Comparison of ENCODE assay signal across 8 mouse cellular contexts in the genomic region with DNA sequence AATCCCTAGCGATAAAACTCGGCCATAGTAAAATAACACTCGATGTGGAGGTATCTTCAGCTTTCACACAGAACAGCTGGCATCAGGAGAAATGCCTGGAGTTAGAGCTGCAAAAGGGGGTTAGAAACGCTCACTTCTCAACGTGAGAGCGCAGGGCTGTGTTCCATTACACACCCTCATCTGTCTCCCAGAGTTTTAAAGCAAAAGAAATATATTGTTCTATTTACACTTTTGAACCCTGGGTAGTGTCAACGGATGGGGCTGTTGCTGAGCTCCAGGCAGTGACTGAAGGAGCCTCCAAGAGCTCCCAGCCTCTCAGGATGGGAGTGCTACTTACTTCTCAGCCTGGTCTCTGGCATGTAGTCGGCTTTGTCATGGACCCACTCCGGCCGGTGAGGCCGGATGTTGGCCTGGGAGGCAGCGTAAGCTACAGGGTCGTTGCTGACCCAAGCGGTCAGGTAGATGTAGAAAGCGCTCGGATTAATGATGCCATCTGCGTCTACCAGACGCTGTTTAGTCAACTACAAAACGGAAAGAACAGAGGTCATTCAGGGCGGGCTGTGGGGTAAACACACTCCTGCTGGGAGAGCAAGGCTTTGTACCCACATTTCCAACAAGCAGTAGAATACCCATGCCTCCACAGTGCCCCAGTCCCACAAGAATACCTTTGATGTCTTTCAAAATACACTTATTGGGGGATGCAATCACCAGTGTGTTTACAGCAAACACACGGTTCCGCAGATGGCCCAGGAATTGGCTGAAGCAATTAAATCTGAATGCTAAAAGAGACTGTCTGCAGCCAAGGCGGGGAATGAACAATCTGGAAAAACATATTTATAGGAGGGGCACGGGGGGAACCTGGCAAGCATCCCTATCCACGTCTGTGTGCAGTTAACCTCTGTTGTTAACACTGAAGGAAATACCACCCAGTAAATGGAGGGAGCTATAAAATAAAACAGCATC. TPM values are rescaled to one million over a fixed set of nuclear protein-coding genes. Genes with fewer than 3 reads are reported as not detected.
A peak's percentile ranks its signal among the peaks of the same experiment; 100 is the strongest.
DNase-seq lines count a peak whose midpoint lies in the region; ATAC-seq lines count a peak whose summit lies in the region.

No protein-coding gene starts in this region.

- peaks cover 66% of the 10 kb centered on the region for H3K36me3 ChIP-seq in hindbrain, embryonic 12.5 days
- peaks cover 80% of the 10 kb centered on the region for H3K36me3 ChIP-seq in limb, embryonic 13.5 days

- no peak for ATAC-seq in hindbrain, embryonic 12.5 days (ENCODE audit: low FRiP score)
- ATAC-seq in limb, embryonic 13.5 days (ENCODE audit: low FRiP score, low read depth) = no peak
- ATAC-seq in monocyte, adult 5-6 weeks (replicated peaks; ENCODE audit: insufficient number of reproducible peaks, low FRiP score, low TSS enrichment, poor library complexity, severe bottlenecking) = no peak

- intact Hi-C loops in left cerebral cortex, postnatal 4 days (cut with DNase I) = no loop called here

- H3K4me3 ChIP-seq in hindbrain, embryonic 12.5 days = no peak overlapping the region
- H3K4me3 ChIP-seq in limb, embryonic 13.5 days = no peak overlapping the region

- no peak overlapping the region for H3K27ac ChIP-seq in hindbrain, embryonic 12.5 days
- peak overlapping the region; percentile 63 for H3K27ac ChIP-seq in limb, embryonic 13.5 days

- WGBS in hindbrain, embryonic 12.5 days = 55% methylated on average over 25 of the region's 25 CpGs
- 22% methylated on average over 25 of the region's 25 CpGs for WGBS in limb, embryonic 13.5 days

- DNase-seq in left cerebral cortex, postnatal 4 days = peak; percentile 79
- no peak for DNase-seq in left cerebral cortex, adult 8-10 months (ENCODE audit: low spot score in 2 of 2)
- DNase-seq in cerebellum, adult 9-11 months = peak; percentile 69
- no peak for DNase-seq in frontal cortex, postnatal 25 days (ENCODE audit: low spot score in 2 of 2)
- no peak for DNase-seq in urinary bladder, adult 2 months (ENCODE audit: low spot score)

- no peak overlapping the region for H3K4me2 ChIP-seq in hindbrain, embryonic 12.5 days (replicated peaks)
- peak overlapping the region; percentile 23 for H3K4me2 ChIP-seq in limb, embryonic 13.5 days (replicated peaks)

- 0 out of 2 replicates have a peak overlapping the region, but pooled peaks have one; percentile 3 for H3K9ac ChIP-seq in hindbrain, embryonic 12.5 days
- no peak overlapping the region for H3K9ac ChIP-seq in limb, embryonic 13.5 days

- no peaks in the 10 kb centered on the region for H3K27me3 ChIP-seq in hindbrain, embryonic 12.5 days
- no peaks in the 10 kb centered on the region for H3K27me3 ChIP-seq in limb, embryonic 13.5 days

- H3K9me3 ChIP-seq in hindbrain, embryonic 12.5 days (replicated peaks) = no peaks in the 10 kb centered on the region
- no peaks in the 10 kb centered on the region for H3K9me3 ChIP-seq in limb, embryonic 13.5 days

- H3K4me1 ChIP-seq in hindbrain, embryonic 12.5 days = peaks cover 46% of the 10 kb centered on the region
- H3K4me1 ChIP-seq in limb, embryonic 13.5 days = peaks cover 79% of the 10 kb centered on the region

RNA-seq across cellular contexts. Expression of a gene that starts 27.8 kb away (rescaled TPM):
- total RNA-seq in left cerebral cortex, postnatal 4 days (2021) = 10 to 100 TPM; 10.8 to 11.3 TPM
- total RNA-seq in left cerebral cortex, adult 8-10 months (2022) = 10 to 100 TPM; 10.5 to 12.1 (median 10.6) TPM
- 20.4 and 23.0 TPM in 2 replicates for polyA plus RNA-seq in hindbrain, embryonic 12.5 days (2016; fragmentation: Nextera tagmentation; extraction: Ambion mirVana)
- 22.2 and 23.2 TPM in 2 replicates for polyA plus RNA-seq in limb, embryonic 13.5 days (2015; fragmentation: Nextera tagmentation; extraction: Ambion mirVana)
- 5.2 to 18.8 TPM (median 5.9 TPM) in 3 replicates for total RNA-seq in monocyte, adult 5-6 weeks (2017)
- polyA plus RNA-seq in urinary bladder, adult 2 months (2012; rRNA removed) = 26.7 and 29.2 TPM in 2 replicates

RNA-seq across cellular contexts. Expression of a gene that starts 48.5 kb away (rescaled TPM):
- total RNA-seq in left cerebral cortex, postnatal 4 days (2021) = 10 to 100 TPM; 37.5 to 40.9 TPM
- 10 to 100 TPM; 49.4 to 73.3 (median 61.8) TPM for total RNA-seq in left cerebral cortex, adult 8-10 months (2022)
- polyA plus RNA-seq in hindbrain, embryonic 12.5 days (2016; fragmentation: Nextera tagmentation; extraction: Ambion mirVana) = 22.7 and 24.3 TPM in 2 replicates
- 27.4 and 30.0 TPM in 2 replicates for polyA plus RNA-seq in limb, embryonic 13.5 days (2015; fragmentation: Nextera tagmentation; extraction: Ambion mirVana)
- total RNA-seq in monocyte, adult 5-6 weeks (2017) = 1.2 to 9.9 TPM (median 2.8 TPM) in 3 replicates
- 29.6 and 42.7 TPM in 2 replicates for polyA plus RNA-seq in urinary bladder, adult 2 months (2012; rRNA removed)

Comparison
In these comparisons a context has a peak if more than half of its experiments do, and no peak if none do; other contexts are left out.
1. DNase-seq: peak in left cerebral cortex, postnatal 4 days (single experiment) and cerebellum, adult 9-11 months (single experiment); none in left cerebral cortex, adult 8-10 months (0 of 2), frontal cortex, postnatal 25 days (0 of 2) and urinary bladder, adult 2 months (single experiment).